Mouse (Mus musculus): ENCODE results near the gene Tpx2.

Tpx2 gene

GRCm38 (mm10) chr2:152862638-152863037 lies 14.9 kb downstream of the Tpx2 start:
- in situ Hi-C loops (cut with MboI), result no loop called here

GRCm38 (mm10) chr2:152863346-152863745 lies 15.6 kb downstream of the Tpx2 start:
- in situ Hi-C loops (cut with MboI), result no loop called here

DNA sequence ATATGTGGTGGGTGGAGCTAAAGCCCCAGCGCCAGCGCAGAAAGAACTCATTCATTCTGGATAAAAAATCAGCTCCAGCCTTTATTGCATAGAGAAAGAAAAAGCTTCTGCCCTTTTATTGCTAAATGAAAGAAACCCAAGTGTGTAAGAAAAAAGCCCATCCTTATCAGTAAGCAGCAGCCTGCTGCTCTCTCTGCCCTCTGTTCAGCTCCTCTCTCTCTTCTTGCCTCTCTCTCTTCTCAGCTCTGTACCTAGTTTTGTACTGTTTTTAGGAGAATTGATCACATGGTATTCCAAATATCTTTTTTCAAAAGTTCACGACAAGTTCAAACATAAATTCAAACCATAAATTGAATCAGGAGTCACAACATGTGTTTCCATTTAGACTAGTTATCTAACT lies 30.5 kb downstream of the Tpx2 start:
- in situ Hi-C loops (cut with MboI), result no loop called here

- in situ Hi-C loops (cut with MboI), result no loop called here
Measured at GRCm38 (mm10) chr2:152880898-152881297, 33.1 kb downstream of the Tpx2 start.

DNA sequence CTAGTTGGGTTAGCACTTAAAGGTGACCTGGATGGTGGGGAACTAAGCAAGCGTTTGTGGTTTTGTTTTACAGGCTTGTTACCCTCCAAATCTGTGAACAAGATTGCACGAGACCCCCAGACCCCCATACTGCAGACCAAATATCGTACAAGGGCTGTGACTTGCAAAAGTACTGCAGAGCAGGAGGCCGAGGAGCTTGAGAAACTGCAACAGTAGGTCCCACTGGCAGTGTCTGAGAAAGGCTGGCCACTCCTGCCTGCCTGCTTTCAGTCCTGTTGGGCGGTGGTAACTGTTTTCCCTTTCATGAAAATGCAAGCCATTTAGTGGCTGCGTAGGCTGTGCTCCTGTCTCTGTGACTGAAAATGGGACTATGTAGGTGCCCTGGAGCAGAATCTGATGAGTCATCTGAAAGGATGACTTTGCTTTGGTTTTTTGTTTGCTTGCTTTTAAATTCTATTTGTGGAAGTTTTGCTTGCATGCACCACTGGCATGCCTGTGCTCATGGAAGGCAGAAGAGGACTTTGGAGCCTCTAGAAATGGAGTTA lies 36.4 kb downstream of the Tpx2 start:
- in situ Hi-C loops (cut with MboI), result no loop called here

- in situ Hi-C loops (cut with MboI), result no loop called here
Measured at GRCm38 (mm10) chr2:152887230-152887629, 39.5 kb downstream of the Tpx2 start.

DNA sequence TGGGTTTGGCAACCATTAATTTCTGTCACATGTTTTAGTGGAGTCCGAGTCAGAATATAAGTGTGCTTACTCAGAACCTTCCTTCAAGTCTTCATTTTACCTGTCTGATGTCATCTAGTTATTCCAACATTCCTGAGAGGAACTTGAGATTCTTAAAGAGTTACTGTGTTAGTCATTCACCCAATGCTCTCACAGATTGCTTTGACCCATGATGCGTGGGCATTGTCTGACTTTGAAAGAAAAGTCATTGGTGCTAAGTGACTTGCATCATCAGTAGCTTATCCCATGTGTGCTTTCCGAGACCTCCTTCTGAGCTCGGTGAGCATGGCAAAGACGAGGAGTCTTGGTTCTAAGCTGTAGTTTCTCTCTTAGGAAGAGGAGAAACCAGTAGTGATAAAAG lies 41.0 kb downstream of the Tpx2 start:
- in situ Hi-C loops (cut with MboI), result no loop called here

- in situ Hi-C loops (cut with MboI), result no loop called here
Measured at GRCm38 (mm10) chr2:152895834-152896233, 48.1 kb downstream of the Tpx2 start.

GRCm38 (mm10) chr2:152896926-152897325 lies 49.2 kb downstream of the Tpx2 start:
- in situ Hi-C loops (cut with MboI), result no loop called here

- in situ Hi-C loops (cut with MboI), result no loop called here
Measured at GRCm38 (mm10) chr2:152899011-152899410, 51.2 kb downstream of the Tpx2 start.

- in situ Hi-C loops (cut with MboI), result no loop called here
Measured at GRCm38 (mm10) chr2:152901296-152901695, 53.5 kb downstream of the Tpx2 start.

GRCm38 (mm10) chr2:152902658-152903057 lies 54.9 kb downstream of the Tpx2 start:
- in situ Hi-C loops (cut with MboI), result no loop called here

GRCm38 (mm10) chr2:152903586-152903985 lies 55.8 kb downstream of the Tpx2 start:
- in situ Hi-C loops (cut with MboI), result no loop called here

GRCm38 (mm10) chr2:152904127-152904643 lies 56.4 kb downstream of the Tpx2 start:
- in situ Hi-C loops (cut with MboI), result no loop called here

- in situ Hi-C loops (cut with MboI), result no loop called here
Measured at GRCm38 (mm10) chr2:152905036-152905829, 57.5 kb downstream of the Tpx2 start.

GRCm38 (mm10) chr2:152906274-152907037 lies 58.7 kb downstream of the Tpx2 start:
- in situ Hi-C loops (cut with MboI), result no loop called here

DNA sequence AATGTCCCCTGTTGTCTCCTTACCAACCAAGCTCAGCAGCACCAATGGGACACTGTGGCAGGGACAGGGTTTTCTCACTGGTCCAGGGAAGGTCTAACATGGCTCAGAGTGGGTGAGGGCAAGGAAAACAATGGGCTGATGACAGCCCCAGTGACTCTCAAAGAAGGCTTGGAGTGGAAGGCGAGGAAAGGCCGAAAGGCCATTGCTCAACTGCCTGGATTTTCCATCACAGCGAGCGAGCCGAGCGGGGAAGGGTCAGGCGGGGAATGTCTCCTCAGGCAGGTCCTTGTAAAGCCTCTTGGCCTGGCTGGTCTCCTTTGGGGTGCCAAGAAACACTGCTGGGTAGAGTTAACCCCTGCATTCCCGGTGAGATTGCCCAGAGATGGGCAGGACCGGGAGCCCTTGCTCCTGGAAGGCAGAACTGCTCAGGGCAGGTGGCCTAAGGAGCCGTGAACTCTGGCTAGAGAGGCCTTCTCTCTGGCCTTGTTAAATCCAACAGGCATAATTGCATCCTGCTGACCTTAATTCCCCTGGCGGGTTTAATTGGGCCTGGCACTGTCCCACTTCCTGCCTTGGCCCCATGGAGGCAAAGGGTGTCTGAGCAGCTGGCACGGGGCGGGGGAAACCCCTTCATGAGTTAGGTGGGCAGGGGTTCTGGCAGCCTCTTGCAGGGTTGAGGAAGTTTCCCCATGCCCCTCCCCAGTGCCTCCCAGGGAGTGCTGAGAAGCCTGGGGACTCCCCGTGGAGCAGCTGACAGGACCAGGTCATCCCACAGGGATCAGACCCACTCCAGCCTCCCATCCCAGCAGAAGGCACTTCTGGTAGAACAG lies 59.6 kb downstream of the Tpx2 start:
- in situ Hi-C loops (cut with MboI), result no loop called here

- in situ Hi-C loops (cut with MboI), result no loop called here
Measured at GRCm38 (mm10) chr2:152909848-152910247, 62.1 kb downstream of the Tpx2 start.

- in situ Hi-C loops (cut with MboI), result no loop called here
Measured at GRCm38 (mm10) chr2:152911031-152911430, 63.3 kb downstream of the Tpx2 start, which contains the start of gene Mylk2. Mylk2 (plus strand) TSS chr2:152911352.

DNA sequence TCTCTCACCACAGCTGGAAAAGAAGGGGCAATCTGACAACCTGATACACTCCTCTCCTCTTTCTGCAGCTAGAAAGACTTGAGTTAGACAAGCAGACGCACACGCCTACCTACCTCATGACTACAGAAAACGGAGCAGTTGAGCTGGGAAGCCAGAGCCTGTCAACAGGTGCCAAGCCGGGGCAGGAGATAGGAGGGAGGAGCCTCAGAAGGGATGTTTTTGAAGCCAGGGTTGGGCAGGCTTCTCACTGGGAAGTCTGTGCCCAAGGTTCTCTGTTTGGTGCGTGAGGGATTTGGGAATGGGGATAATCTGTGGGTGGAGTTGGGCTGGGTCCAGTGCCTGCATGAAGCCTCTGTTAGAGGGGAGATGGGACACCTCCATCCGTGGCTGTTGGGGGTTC lies 63.7 kb downstream of the Tpx2 start:
- in situ Hi-C loops (cut with MboI), result no loop called here

GRCm38 (mm10) chr2:152913471-152913870 lies 65.7 kb downstream of the Tpx2 start:
- in situ Hi-C loops (cut with MboI), result no loop called here
